Mouse (Mus musculus) myocyte (in vitro differentiated cells): ENCODE measurements around the gene Meiob. TPM values are rescaled to one million over a fixed set of nuclear protein-coding genes. Genes with fewer than 3 reads are reported as not detected.

ENCODE experiments used
- H3K27me3 ChIP-seq: one replicate; pipeline ENCODE4 v1.6.1; 2011; ENCODE audit not compliant: control insufficient read depth, insufficient read depth, insufficient read length
- H3K36me3 ChIP-seq: one replicate; pipeline ENCODE4 v1.6.1; 2011; ENCODE audit not compliant: control insufficient read depth, insufficient read depth
- H3K4me2 ChIP-seq: one replicate; pipeline ENCODE4 v1.6.1; 2011; ENCODE audit warnings: low read depth, control low read depth
- H3K4me3 ChIP-seq: one replicate; pipeline ENCODE4 v1.5.1; 2011; ENCODE audit warnings: mild to moderate bottlenecking, control low read depth, moderate library complexity
- H3K79me2 ChIP-seq: one replicate; pipeline ENCODE4 v1.6.1; 2011; ENCODE audit not compliant: control insufficient read depth, insufficient read depth
- H3ac ChIP-seq: one replicate; pipeline ENCODE4 v1.6.1; 2011; ENCODE audit not compliant: control insufficient read depth, insufficient read length
- CEBPB ChIP-seq: IDR thresholded peaks from 2 replicates; pipeline ENCODE4 v1.6.1; 2011; ENCODE audit warnings: mild to moderate bottlenecking, moderate library complexity; ENCODE audit not compliant: poor library complexity, insufficient read depth, severe bottlenecking
- E2F4 ChIP-seq: IDR thresholded peaks from one replicate; pipeline ENCODE4 v1.6.1; 2011; ENCODE audit warnings: mild to moderate bottlenecking, control low read depth, moderate library complexity; ENCODE audit not compliant: insufficient read depth
- MAX ChIP-seq: IDR thresholded peaks from one replicate; pipeline ENCODE4 v1.6.1; 2011; ENCODE audit warnings: low read depth, mild to moderate bottlenecking, control low read depth
- MYOD1 ChIP-seq, 3 experiments: IDR thresholded peaks; one replicate each; pipeline ENCODE4 v1.6.1; 2011; ENCODE audit warnings: control low read depth in 2 of 3, low read depth in 2 of 3, mild to moderate bottlenecking in 2 of 3, moderate library complexity in 1 of 3; ENCODE audit not compliant: insufficient read length in 2 of 3, control insufficient read depth in 1 of 3
- MYOG ChIP-seq, 3 experiments: IDR thresholded peaks; one replicate each; pipeline ENCODE4 v1.6.1; 2011; ENCODE audit warnings: control low read depth in 2 of 3, low read depth in 2 of 3, mild to moderate bottlenecking in 2 of 3; ENCODE audit not compliant: insufficient read length in 2 of 3, control insufficient read depth in 1 of 3, insufficient read depth in 1 of 3
- POLR2A ChIP-seq: IDR thresholded peaks from one replicate; pipeline ENCODE4 v1.6.1; 2011; ENCODE audit warnings: low read depth, mild to moderate bottlenecking, control low read depth, moderate library complexity; ENCODE audit not compliant: insufficient read length
- POLR2AphosphoS2 ChIP-seq: IDR thresholded peaks from one replicate; pipeline ENCODE4 v1.6.1; 2011; ENCODE audit warnings: low read depth, control low read depth; ENCODE audit not compliant: insufficient read length
- REST ChIP-seq: IDR thresholded peaks from one replicate; pipeline ENCODE4 v1.6.1; 2011; ENCODE audit warnings: mild to moderate bottlenecking, control low read depth, moderate library complexity; ENCODE audit not compliant: insufficient read depth, insufficient read length
- SRF ChIP-seq: IDR thresholded peaks from one replicate; pipeline ENCODE4 v1.6.1; 2011; ENCODE audit warnings: low read depth; ENCODE audit not compliant: control insufficient read depth, insufficient read length
- TCF12 ChIP-seq: IDR thresholded peaks from one replicate; pipeline ENCODE4 v1.6.1; 2011; ENCODE audit warnings: mild to moderate bottlenecking, control low read depth; ENCODE audit not compliant: poor library complexity, insufficient read depth, severe bottlenecking
- TCF3 ChIP-seq: IDR thresholded peaks from one replicate; pipeline ENCODE4 v1.6.1; 2011; ENCODE audit warnings: low read depth, control low read depth; ENCODE audit not compliant: insufficient read length
- USF1 ChIP-seq: IDR thresholded peaks from one replicate; pipeline ENCODE4 v1.6.1; 2011; ENCODE audit warnings: low read depth, mild to moderate bottlenecking, control low read depth, moderate library complexity
- polyA plus RNA-seq: library from polyadenylated mRNA; unstranded; fragments of >200 nt; fragmentation: generic; extraction: Trizol; gene quantifications from one replicate; pipeline ENCODE4 v1.2.1, GENCODE M21; 2012; ENCODE audit warnings: missing spikeins

Gene Meiob
- polyA plus RNA-seq, 1 experiment, result not detected

DNA sequence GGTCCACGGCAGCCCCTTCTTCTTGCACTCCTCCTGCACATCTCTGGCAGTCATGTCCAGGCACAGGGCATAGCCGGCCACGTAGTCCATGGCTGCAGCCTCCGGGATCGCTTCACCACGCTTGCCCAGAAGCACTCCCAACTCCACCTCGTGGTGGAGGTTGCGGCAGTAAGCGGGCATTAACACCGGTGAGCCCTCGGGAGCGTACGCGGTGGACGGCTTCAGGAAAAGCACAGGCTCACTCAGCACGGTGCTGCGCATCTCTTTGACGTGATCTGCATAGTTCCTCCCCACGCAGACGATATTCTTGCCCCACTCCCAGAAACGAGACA is 45.6 kb downstream of the Meiob start:
- H3K4me2 ChIP-seq, result peak overlapping the region; percentile 92
- H3K36me3 ChIP-seq, result no peaks in the 10 kb centered on the region
- peaks cover 7% of the 10 kb centered on the region for H3K79me2 ChIP-seq
- H3K4me3 ChIP-seq, result peak overlapping the region; percentile 96
- no peaks in the 10 kb centered on the region for H3K27me3 ChIP-seq
- TF ChIP-seq SRF (no peak), POLR2A (peak; percentile 52), MAX (no peak)
- peak overlapping the region; percentile 61 for H3ac ChIP-seq

DNA sequence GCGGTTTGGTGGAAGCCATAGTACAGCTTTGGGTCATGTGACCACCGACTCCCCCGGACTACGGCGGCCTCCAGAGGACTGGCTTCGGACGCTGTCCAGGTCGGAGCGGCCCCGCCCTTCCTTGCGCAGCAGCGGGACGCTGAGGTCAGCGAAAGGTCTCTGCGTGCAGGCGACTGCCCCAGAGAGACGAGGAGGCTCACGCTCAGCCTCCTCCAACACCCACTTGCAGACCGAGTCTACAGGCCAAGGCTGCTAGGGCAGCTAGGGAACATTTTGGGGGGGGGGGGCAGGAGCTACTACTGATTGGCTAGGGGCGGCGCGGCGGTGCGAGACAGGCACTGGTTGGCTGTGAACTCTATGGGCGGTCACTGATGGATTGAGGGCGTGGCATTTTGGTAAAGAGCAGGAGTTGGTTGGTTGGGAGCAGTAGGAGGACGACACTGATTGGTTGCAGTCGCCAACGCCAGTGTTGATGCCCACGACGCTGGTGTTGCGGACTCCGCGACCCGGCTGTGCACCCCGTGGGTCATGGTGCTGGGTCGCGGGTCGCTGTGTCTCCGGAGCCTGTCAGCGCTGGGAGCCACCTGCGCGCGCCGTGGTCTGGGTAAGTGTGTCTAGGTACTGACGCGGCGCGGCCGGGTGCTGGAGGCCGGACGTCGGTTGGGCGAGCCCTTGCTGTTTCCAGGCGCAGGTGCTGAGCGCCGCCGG is 46.1 kb downstream of the Meiob start, which contains the start of gene Fahd1:
Gene Fahd1 (minus strand): TSS at position 300 of the 708 bp plus-strand sequence.
- peak within 1 kb of the TSS; percentile 96 for H3K4me3 ChIP-seq
- H3ac ChIP-seq, result peak within 1 kb of the TSS; percentile 61
- no peaks in the 10 kb centered on the region for H3K27me3 ChIP-seq
- H3K79me2 ChIP-seq, result peaks cover 7% of the 10 kb centered on the region
- no peaks in the 10 kb centered on the region for H3K36me3 ChIP-seq
- H3K4me2 ChIP-seq, result peak within 1 kb of the TSS; percentile 96
- peak in 1 of 3 experiments; percentile 11 for TF ChIP-seq MYOD1 (IDR thresholded peaks at IDR 0.05; ENCODE audit: control insufficient read depth in 1 of 3, insufficient read length in 2 of 3, low read depth in 2 of 3)
- no peak for TF ChIP-seq MAX
- TF ChIP-seq USF1, result peak; percentile 94
- TF ChIP-seq POLR2A, result peak; percentile 87
- TF ChIP-seq POLR2AphosphoS2, result peak; percentile 77
- TF ChIP-seq MYOG (IDR thresholded peaks at IDR 0.05; ENCODE audit: control insufficient read depth in 1 of 3, insufficient read depth in 1 of 3, insufficient read length in 2 of 3, low read depth in 2 of 3), result no peak

DNA sequence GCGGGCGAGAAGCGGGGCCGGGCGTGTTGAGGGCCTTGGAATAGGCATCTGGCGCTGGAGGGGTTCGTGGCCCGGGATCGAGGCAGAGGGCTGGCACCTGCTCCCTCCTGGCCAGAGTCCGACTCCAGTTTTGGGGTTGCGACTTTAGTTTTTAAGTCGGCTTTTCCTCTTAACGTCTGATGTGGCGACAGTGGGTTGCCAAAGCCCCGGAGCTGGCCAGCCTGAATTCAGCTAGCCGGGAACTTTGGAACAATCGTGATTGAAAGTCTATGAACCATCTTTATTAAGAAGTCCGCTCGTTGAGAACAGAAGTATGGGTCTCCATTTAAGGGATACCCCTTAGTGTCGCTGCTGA is 46.7 kb downstream of the Meiob start:
- Histone ChIP-seq H3K4me2 (peak overlapping the region; percentile 96), H3K4me3 (peak overlapping the region; percentile 96), H3K36me3 (no peaks in the 10 kb centered on the region), H3K79me2 (peaks cover 7% of the 10 kb centered on the region), H3ac (peak overlapping the region; percentile 61), H3K27me3 (no peaks in the 10 kb centered on the region)
- no peak for TF ChIP-seq POLR2AphosphoS2
- no peak for TF ChIP-seq CEBPB
- TF ChIP-seq TCF3, result no peak
- no peak for TF ChIP-seq REST
- no peak for TF ChIP-seq POLR2A
- no peak for TF ChIP-seq MYOG (IDR thresholded peaks at IDR 0.05; ENCODE audit: control insufficient read depth in 1 of 3, insufficient read depth in 1 of 3, insufficient read length in 2 of 3, low read depth in 2 of 3)
- TF ChIP-seq USF1, result no peak
- no peak for TF ChIP-seq E2F4
- no peak for TF ChIP-seq MYOD1 (IDR thresholded peaks at IDR 0.05; ENCODE audit: control insufficient read depth in 1 of 3, insufficient read length in 2 of 3, low read depth in 2 of 3)
- no peak for TF ChIP-seq SRF
- TF ChIP-seq TCF12, result no peak
- TF ChIP-seq MAX, result no peak

DNA sequence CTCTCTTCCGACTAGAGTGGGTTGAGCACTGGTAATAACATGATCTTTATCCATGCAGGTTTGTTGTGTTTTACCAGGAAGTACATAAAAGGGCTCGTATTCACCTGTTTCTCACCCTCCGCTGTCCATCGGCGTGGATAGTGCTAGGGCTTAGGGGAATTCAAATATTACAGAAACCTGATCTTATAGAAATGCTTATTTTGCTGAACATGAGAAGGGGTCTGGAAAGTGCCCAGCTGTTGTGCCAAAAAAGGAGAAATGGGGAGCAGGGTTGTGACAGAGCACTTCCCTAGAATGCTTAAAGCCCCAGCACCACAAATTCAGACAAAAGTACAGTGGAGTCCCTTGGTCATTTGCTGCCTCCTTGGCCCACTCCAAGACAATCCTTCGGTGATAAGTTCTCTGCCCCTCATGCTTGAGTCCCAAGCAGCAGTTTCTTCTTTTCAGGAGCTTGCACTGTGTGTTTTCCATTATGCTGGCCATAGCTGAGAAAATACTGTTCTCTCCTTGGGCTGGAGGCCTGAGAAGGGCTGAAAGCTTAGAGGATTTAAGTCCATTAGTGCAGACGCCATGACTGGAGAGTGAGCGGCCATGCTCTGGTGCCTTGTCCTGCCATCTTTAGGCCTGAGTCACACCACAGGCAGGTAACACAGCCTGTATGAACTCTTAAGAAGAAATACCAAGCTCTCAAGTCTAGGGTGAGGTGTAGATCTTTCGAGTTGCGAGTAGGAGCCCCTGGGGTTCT is 47.5 kb downstream of the Meiob start:
- TF ChIP-seq USF1 (no peak), MYOG (IDR thresholded peaks at IDR 0.05; ENCODE audit: control insufficient read depth in 1 of 3, insufficient read depth in 1 of 3, insufficient read length in 2 of 3, low read depth in 2 of 3) (no peak), CEBPB (no peak), POLR2AphosphoS2 (no peak), REST (no peak), POLR2A (no peak), SRF (no peak), MAX (no peak), MYOD1 (IDR thresholded peaks at IDR 0.05; ENCODE audit: control insufficient read depth in 1 of 3, insufficient read length in 2 of 3, low read depth in 2 of 3) (no peak), TCF12 (no peak)
- Histone ChIP-seq H3K4me2 (peak overlapping the region; percentile 96), H3ac (no peak overlapping the region), H3K4me3 (peak overlapping the region; percentile 96), H3K36me3 (no peaks in the 10 kb centered on the region), H3K27me3 (no peaks in the 10 kb centered on the region), H3K79me2 (peaks cover 7% of the 10 kb centered on the region)

DNA sequence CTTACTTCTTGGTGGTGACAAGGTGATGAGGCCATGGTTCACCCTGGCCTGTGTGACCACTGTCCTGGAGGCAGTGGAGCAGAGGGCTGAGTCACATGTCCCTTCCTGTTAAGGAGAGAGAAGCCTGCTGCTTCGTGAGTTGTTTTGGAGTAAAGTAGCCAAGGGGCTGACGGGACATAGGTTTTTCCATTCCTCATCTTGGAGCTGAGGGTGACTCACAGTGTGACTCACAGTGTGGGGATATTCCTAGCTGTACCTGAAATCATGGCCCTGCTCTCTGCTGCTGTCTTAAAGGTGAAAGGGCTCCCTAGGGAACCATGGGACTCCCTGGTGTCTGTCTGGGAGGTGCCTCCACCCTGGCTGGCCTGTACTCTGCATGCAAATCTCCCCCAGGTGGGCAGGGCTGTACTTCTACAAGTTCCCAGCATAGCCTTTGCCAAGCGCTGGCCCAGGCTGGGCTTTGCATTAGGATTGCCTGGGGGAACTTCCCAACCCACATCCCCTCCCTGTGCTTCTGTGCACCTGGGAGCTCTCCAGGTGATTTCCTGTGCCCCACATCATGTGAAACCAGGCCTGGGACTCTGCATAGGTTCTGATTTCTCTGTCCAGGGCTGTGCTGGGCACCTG is 51.9 kb downstream of the Meiob start:
- no peak overlapping the region for H3ac ChIP-seq
- H3K79me2 ChIP-seq, result no peaks in the 10 kb centered on the region
- H3K36me3 ChIP-seq, result no peaks in the 10 kb centered on the region
- no peak overlapping the region for H3K4me2 ChIP-seq
- TF ChIP-seq TCF12 (no peak), REST (no peak), E2F4 (no peak), TCF3 (no peak), CEBPB (no peak), USF1 (peak; percentile 46), MAX (no peak), SRF (no peak), POLR2AphosphoS2 (no peak)
- H3K27me3 ChIP-seq, result no peaks in the 10 kb centered on the region
- H3K4me3 ChIP-seq, result no peak overlapping the region
